Mouse (Mus musculus) forebrain, embryonic 15.5 days (tissue): ENCODE measurements at regions not wholly inside any gene's neighbourhood (a gene's known extent, or its start where the extent isn't known, plus 50 kb on each side); places are given as distances from the start of the nearest gene placed in this dataset.

Experiments used
- ATAC-seq: fragments of 200-750 bp; cut with Nextera tagmentation; replicated peaks from 2 replicates; pipeline ENCODE4 v1.8.0; 2017; ENCODE audit warnings: mild to moderate bottlenecking, moderate TSS enrichment, moderate library complexity
- H3K27ac ChIP-seq: fragments of 300-500 bp; sonication (generic); replicated peaks from 2 replicates; pipeline ENCODE4 v1.5.1; 2015; ENCODE audit warnings: mild to moderate bottlenecking, inconsistent platforms
- H3K27me3 ChIP-seq: fragments of 300-500 bp; sonication (generic); 2 replicates; pipeline ENCODE4 v1.6.1; 2015; ENCODE audit warnings: inconsistent platforms
- H3K36me3 ChIP-seq: fragments of 300-500 bp; sonication (generic); 2 replicates; pipeline ENCODE4 v1.6.1; 2015; ENCODE audit warnings: mild to moderate bottlenecking, inconsistent platforms
- H3K4me1 ChIP-seq: fragments of 300-500 bp; sonication (generic); 2 replicates; pipeline ENCODE4 v1.6.1; 2015; ENCODE audit warnings: inconsistent platforms
- H3K4me2 ChIP-seq: fragments of 300-500 bp; sonication (generic); replicated peaks from 2 replicates; pipeline ENCODE4 v1.6.1; 2015; ENCODE audit warnings: mild to moderate bottlenecking, inconsistent platforms
- H3K4me3 ChIP-seq: fragments of 300-500 bp; sonication (generic); 2 replicates; pipeline ENCODE4 v1.5.1; 2015; ENCODE audit warnings: mild to moderate bottlenecking, inconsistent platforms
- H3K9ac ChIP-seq: fragments of 300-500 bp; sonication (generic); replicated peaks from 2 replicates; pipeline ENCODE4 v1.6.1; 2015; ENCODE audit warnings: mild to moderate bottlenecking, inconsistent platforms
- H3K9me3 ChIP-seq: fragments of 300-500 bp; sonication (generic); 2 replicates; pipeline ENCODE4 v1.6.1; 2016; ENCODE audit warnings: inconsistent platforms
- WGBS: fragments of 180-500 bp; shearing (Covaris S2); methylation state at CpG from one replicate; pipeline ENCODE4 v1.1.7; 2015; ENCODE audit warnings: mixed read lengths; 5-methylcytosine and 5-hydroxymethylcytosine counted together

GRCm38 (mm10) chr10:37549446-37549845 lies 410.7 kb upstream of the Marcks start:
- H3K4me2 ChIP-seq = no peak overlapping the region
- H3K9me3 ChIP-seq = no peaks in the 10 kb centered on the region
- H3K4me3 ChIP-seq = no peak overlapping the region
- no peak overlapping the region for H3K9ac ChIP-seq
- no peak for ATAC-seq
- H3K27ac ChIP-seq = no peak overlapping the region
- 89% methylated on average over 2 of the region's 2 CpGs for WGBS
- no peaks in the 10 kb centered on the region for H3K4me1 ChIP-seq
- H3K36me3 ChIP-seq = no peaks in the 10 kb centered on the region
- no peaks in the 10 kb centered on the region for H3K27me3 ChIP-seq

- WGBS = 70% methylated on average over 1 of the region's 1 CpGs
- Histone ChIP-seq H3K4me2 (no peak overlapping the region), H3K36me3 (no peaks in the 10 kb centered on the region), H3K4me3 (no peak overlapping the region), H3K9ac (no peak overlapping the region), H3K27ac (no peak overlapping the region), H3K4me1 (no peaks in the 10 kb centered on the region), H3K27me3 (no peaks in the 10 kb centered on the region), H3K9me3 (no peaks in the 10 kb centered on the region)
- no peak for ATAC-seq
Observed at GRCm38 (mm10) chr10:37540703-37541102, 402.0 kb upstream of the Marcks start.

GRCm38 (mm10) chr10:37505966-37506615 lies 367.4 kb upstream of the Marcks start:
- Histone ChIP-seq H3K4me2 (no peak overlapping the region), H3K4me3 (no peak overlapping the region), H3K27ac (no peak overlapping the region), H3K27me3 (no peaks in the 10 kb centered on the region), H3K36me3 (no peaks in the 10 kb centered on the region), H3K9me3 (no peaks in the 10 kb centered on the region), H3K4me1 (no peaks in the 10 kb centered on the region), H3K9ac (no peak overlapping the region)
- ATAC-seq = no peak
- WGBS = 52% methylated on average over 3 of the region's 3 CpGs

GRCm38 (mm10) chr10:37504468-37504867 lies 365.7 kb upstream of the Marcks start:
- H3K27ac ChIP-seq = no peak overlapping the region
- no peak overlapping the region for H3K9ac ChIP-seq
- no peak overlapping the region for H3K4me2 ChIP-seq
- H3K27me3 ChIP-seq = no peaks in the 10 kb centered on the region
- 66% methylated on average over 2 of the region's 2 CpGs for WGBS
- H3K9me3 ChIP-seq = no peaks in the 10 kb centered on the region
- H3K4me1 ChIP-seq = no peaks in the 10 kb centered on the region
- H3K4me3 ChIP-seq = no peak overlapping the region
- no peak for ATAC-seq
- H3K36me3 ChIP-seq = no peaks in the 10 kb centered on the region

GRCm38 (mm10) chr10:37502505-37502904 lies 363.8 kb upstream of the Marcks start:
- Histone ChIP-seq H3K4me1 (no peaks in the 10 kb centered on the region), H3K27ac (no peak overlapping the region), H3K36me3 (no peaks in the 10 kb centered on the region), H3K4me3 (no peak overlapping the region), H3K27me3 (no peaks in the 10 kb centered on the region), H3K4me2 (no peak overlapping the region), H3K9me3 (no peaks in the 10 kb centered on the region), H3K9ac (no peak overlapping the region)
- no peak for ATAC-seq

GRCm38 (mm10) chr10:37501043-37501442 lies 362.3 kb upstream of the Marcks start:
- no peak overlapping the region for H3K4me2 ChIP-seq
- no peak overlapping the region for H3K9ac ChIP-seq
- H3K4me3 ChIP-seq = no peak overlapping the region
- no peak overlapping the region for H3K27ac ChIP-seq
- 96% methylated on average over 2 of the region's 2 CpGs for WGBS
- H3K36me3 ChIP-seq = no peaks in the 10 kb centered on the region
- no peaks in the 10 kb centered on the region for H3K9me3 ChIP-seq
- ATAC-seq = no peak
- no peaks in the 10 kb centered on the region for H3K4me1 ChIP-seq
- H3K27me3 ChIP-seq = no peaks in the 10 kb centered on the region

- Histone ChIP-seq H3K9me3 (no peaks in the 10 kb centered on the region), H3K27me3 (no peaks in the 10 kb centered on the region), H3K4me1 (no peaks in the 10 kb centered on the region), H3K4me2 (no peak overlapping the region), H3K4me3 (no peak overlapping the region), H3K9ac (no peak overlapping the region), H3K27ac (no peak overlapping the region), H3K36me3 (no peaks in the 10 kb centered on the region)
- ATAC-seq = no peak
- WGBS = 87% methylated on average over 1 of the region's 1 CpGs
Observed at GRCm38 (mm10) chr10:37495467-37495866, 356.7 kb upstream of the Marcks start.

- Histone ChIP-seq H3K9ac (no peak overlapping the region), H3K4me1 (no peaks in the 10 kb centered on the region), H3K27ac (no peak overlapping the region), H3K4me2 (no peak overlapping the region), H3K4me3 (no peak overlapping the region), H3K9me3 (no peaks in the 10 kb centered on the region), H3K36me3 (no peaks in the 10 kb centered on the region), H3K27me3 (no peaks in the 10 kb centered on the region)
- ATAC-seq = no peak
- 8% methylated on average over 3 of the region's 3 CpGs for WGBS
Observed at GRCm38 (mm10) chr10:37494552-37495166, 355.9 kb upstream of the Marcks start.

GRCm38 (mm10) chr10:37494098-37494497 lies 355.4 kb upstream of the Marcks start:
- Histone ChIP-seq H3K27ac (no peak overlapping the region), H3K9me3 (no peaks in the 10 kb centered on the region), H3K4me1 (no peaks in the 10 kb centered on the region), H3K9ac (no peak overlapping the region), H3K27me3 (no peaks in the 10 kb centered on the region), H3K4me2 (no peak overlapping the region), H3K4me3 (no peak overlapping the region), H3K36me3 (no peaks in the 10 kb centered on the region)
- 26% methylated on average over 2 of the region's 2 CpGs for WGBS
- ATAC-seq = no peak

- no peak overlapping the region for H3K4me3 ChIP-seq
- no peaks in the 10 kb centered on the region for H3K27me3 ChIP-seq
- H3K9ac ChIP-seq = no peak overlapping the region
- H3K27ac ChIP-seq = no peak overlapping the region
- H3K9me3 ChIP-seq = no peaks in the 10 kb centered on the region
- 83% methylated on average over 6 of the region's 6 CpGs for WGBS
- no peak overlapping the region for H3K4me2 ChIP-seq
- no peaks in the 10 kb centered on the region for H3K36me3 ChIP-seq
- no peaks in the 10 kb centered on the region for H3K4me1 ChIP-seq
- ATAC-seq = no peak
Observed at GRCm38 (mm10) chr10:37484311-37485023, 345.7 kb upstream of the Marcks start.

GRCm38 (mm10) chr10:37483521-37483920 lies 344.8 kb upstream of the Marcks start:
- 49% methylated on average over 4 of the region's 4 CpGs for WGBS
- Histone ChIP-seq H3K4me3 (no peak overlapping the region), H3K9me3 (no peaks in the 10 kb centered on the region), H3K27me3 (no peaks in the 10 kb centered on the region), H3K4me2 (no peak overlapping the region), H3K27ac (no peak overlapping the region), H3K36me3 (no peaks in the 10 kb centered on the region), H3K4me1 (no peaks in the 10 kb centered on the region), H3K9ac (no peak overlapping the region)
- ATAC-seq = no peak

- WGBS = 66% methylated on average over 1 of the region's 1 CpGs
- H3K9ac ChIP-seq = no peak overlapping the region
- H3K36me3 ChIP-seq = no peaks in the 10 kb centered on the region
- no peak overlapping the region for H3K4me2 ChIP-seq
- H3K27ac ChIP-seq = no peak overlapping the region
- H3K4me1 ChIP-seq = no peaks in the 10 kb centered on the region
- no peak overlapping the region for H3K4me3 ChIP-seq
- ATAC-seq = no peak
- no peaks in the 10 kb centered on the region for H3K9me3 ChIP-seq
- no peaks in the 10 kb centered on the region for H3K27me3 ChIP-seq
Observed at GRCm38 (mm10) chr10:37481879-37482278, 343.2 kb upstream of the Marcks start.
